Comparison of ENCODE assay signal across 9 mouse cellular contexts in genomic region chr7:101837154-101837605, GRCm38 (mm10). TPM values are rescaled to one million over a fixed set of nuclear protein-coding genes. Genes with fewer than 3 reads are reported as not detected.
A peak's percentile ranks its signal among the peaks of the same experiment; 100 is the strongest.
DNase-seq lines count a peak whose midpoint lies in the region; ATAC-seq and TF ChIP-seq lines count a peak whose summit lies in the region.
"Had no signal": no experiment of that assay in that cellular context is flagged by ENCODE, and none has a peak within 500 bp of the region (broad histone marks: within the 10 kb centered on the region; RNA-seq: fewer than 3 reads in every experiment).

No protein-coding gene starts in this region.

- H3K9me3 ChIP-seq in hindbrain, postnatal 0 days (ENCODE audit: low read length): no peaks in the 10 kb centered on the region
- H3K9me3 ChIP-seq in midbrain, embryonic 15.5 days: no peaks in the 10 kb centered on the region

- H3K4me2 ChIP-seq in hindbrain, postnatal 0 days (ENCODE audit: low read depth, low read length): peak overlapping the region; percentile 99
- H3K4me2 ChIP-seq in midbrain, embryonic 15.5 days: peak overlapping the region; percentile 100

- DNase-seq in embryo, embryonic 10 days (ENCODE audit: low spot score): peak; percentile 49
- no peak for DNase-seq in embryo, embryonic 11 days
- peak; percentile 14 for DNase-seq in thymus, postnatal 25 days
- DNase-seq in thymus, postnatal 0 days (ENCODE audit: low spot score): no peak
- no peak for DNase-seq in hindbrain, postnatal 0 days (ENCODE audit: low spot score)
- no peak for DNase-seq in ovary, postnatal 14 days (ENCODE audit: low spot score)
- DNase-seq in layer of hippocampus, postnatal 10 days (ENCODE audit: low spot score in 2 of 2): no peak

- H3K27ac ChIP-seq in hindbrain, postnatal 0 days: peak overlapping the region; percentile 89
- H3K27ac ChIP-seq in midbrain, embryonic 15.5 days: peak overlapping the region; percentile 69

- H3K36me3 ChIP-seq in hindbrain, postnatal 0 days (ENCODE audit: insufficient read depth, low read length): no peaks in the 10 kb centered on the region
- no peaks in the 10 kb centered on the region for H3K36me3 ChIP-seq in midbrain, embryonic 15.5 days (replicated peaks)

- H3K4me1 ChIP-seq in hindbrain, postnatal 0 days (ENCODE audit: insufficient read depth, low read length): no peaks in the 10 kb centered on the region
- H3K4me1 ChIP-seq in midbrain, embryonic 15.5 days: peaks cover 29% of the 10 kb centered on the region

- under 1% methylated on average over 20 of the region's 20 CpGs for WGBS in hindbrain, postnatal 0 days
- WGBS in midbrain, embryonic 15.5 days: under 1% methylated on average over 20 of the region's 20 CpGs

- peak; percentile 11; the same call in 1 of the 2 replicates for ATAC-seq in hindbrain, postnatal 0 days
- ATAC-seq in midbrain, embryonic 15.5 days (replicated peaks): no peak

- peak overlapping the region; percentile 67 for H3K4me3 ChIP-seq in hindbrain, postnatal 0 days (ENCODE audit: low read length)
- peak overlapping the region; percentile 63 for H3K4me3 ChIP-seq in midbrain, embryonic 15.5 days

- no peak for TF ChIP-seq CTCF in hindbrain, postnatal 0 days (IDR thresholded peaks at IDR 0.05; ENCODE audit: low read depth)

- no peaks in the 10 kb centered on the region; the same call in 1 of the 2 replicates for H3K27me3 ChIP-seq in hindbrain, postnatal 0 days (ENCODE audit: insufficient read depth, low read length)
- H3K27me3 ChIP-seq in midbrain, embryonic 15.5 days (replicated peaks): no peaks in the 10 kb centered on the region; the same call in 1 of the 2 replicates

- peak overlapping the region; percentile 70 for H3K9ac ChIP-seq in hindbrain, postnatal 0 days (replicated peaks; ENCODE audit: low read length)
- H3K9ac ChIP-seq in midbrain, embryonic 15.5 days: peak overlapping the region; percentile 59; the same call in 1 of the 2 replicates

RNA-seq across cellular contexts. Expression of gene Inppl1, which starts 0.8 kb away (rescaled TPM):
- 2.1 and 5.6 TPM in 2 replicates for polyA plus RNA-seq in thymus, postnatal 0 days (2015; fragmentation: Nextera tagmentation; extraction: Ambion mirVana)
- total RNA-seq in hindbrain, postnatal 0 days (2014; rRNA removed): 28.2 and 30.0 TPM in 2 replicates
- 10.3 and 14.3 TPM in 2 replicates for polyA plus RNA-seq in hindbrain, postnatal 0 days (2015; fragmentation: Nextera tagmentation; extraction: Ambion mirVana)
- polyA plus RNA-seq in midbrain, embryonic 15.5 days (2015; fragmentation: Nextera tagmentation; extraction: Ambion mirVana): 11.5 and 14.9 TPM in 2 replicates
- 10 to 100 TPM; 24.0 to 26.3 TPM for total RNA-seq in layer of hippocampus, postnatal 10 days (2021)

RNA-seq across cellular contexts. Expression of gene Phox2a, which starts 19.1 kb away (rescaled TPM):
- not detected in 2 replicates for polyA plus RNA-seq in thymus, postnatal 0 days (2015; fragmentation: Nextera tagmentation; extraction: Ambion mirVana)
- 3.7 and 4.5 TPM in 2 replicates for total RNA-seq in hindbrain, postnatal 0 days (2014; rRNA removed)
- 2.0 and 2.1 TPM in 2 replicates for polyA plus RNA-seq in hindbrain, postnatal 0 days (2015; fragmentation: Nextera tagmentation; extraction: Ambion mirVana)
- 0.10 and 0.55 TPM in 2 replicates for polyA plus RNA-seq in midbrain, embryonic 15.5 days (2015; fragmentation: Nextera tagmentation; extraction: Ambion mirVana)
- not detected for total RNA-seq in layer of hippocampus, postnatal 10 days (2021)
- total RNA-seq: left cerebral cortex, postnatal 25 days had no signal

RNA-seq across cellular contexts. Expression of gene Folr2, which starts 19.8 kb away (rescaled TPM):
- polyA plus RNA-seq in thymus, postnatal 0 days (2015; fragmentation: Nextera tagmentation; extraction: Ambion mirVana): 3.6 and 3.8 TPM in 2 replicates
- total RNA-seq in hindbrain, postnatal 0 days (2014; rRNA removed): 1.8 and 7.1 TPM in 2 replicates
- 2.2 and 2.3 TPM in 2 replicates for polyA plus RNA-seq in hindbrain, postnatal 0 days (2015; fragmentation: Nextera tagmentation; extraction: Ambion mirVana)
- polyA plus RNA-seq in midbrain, embryonic 15.5 days (2015; fragmentation: Nextera tagmentation; extraction: Ambion mirVana): 2.3 and 2.8 TPM in 2 replicates
- 1 to 10 TPM; 1.2 to 1.3 TPM for total RNA-seq in layer of hippocampus, postnatal 10 days (2021)

RNA-seq across cellular contexts. Expression of gene Anapc15, which starts 26.3 kb away (rescaled TPM):
- polyA plus RNA-seq in thymus, postnatal 0 days (2015; fragmentation: Nextera tagmentation; extraction: Ambion mirVana): 100 and 102 TPM in 2 replicates
- 49.3 and 59.8 TPM in 2 replicates for total RNA-seq in hindbrain, postnatal 0 days (2014; rRNA removed)
- 65.1 and 67.3 TPM in 2 replicates for polyA plus RNA-seq in hindbrain, postnatal 0 days (2015; fragmentation: Nextera tagmentation; extraction: Ambion mirVana)
- 76.9 and 78.1 TPM in 2 replicates for polyA plus RNA-seq in midbrain, embryonic 15.5 days (2015; fragmentation: Nextera tagmentation; extraction: Ambion mirVana)
- 10 to 100 TPM; 31.8 to 34.3 TPM for total RNA-seq in layer of hippocampus, postnatal 10 days (2021)

RNA-seq across cellular contexts. Expression of gene Folr1, which starts 33.4 kb away (rescaled TPM):
- 0.18 and 0.54 TPM in 2 replicates for polyA plus RNA-seq in thymus, postnatal 0 days (2015; fragmentation: Nextera tagmentation; extraction: Ambion mirVana)
- total RNA-seq in hindbrain, postnatal 0 days (2014; rRNA removed): 19.3 and 28.8 TPM in 2 replicates
- 78.5 and 93.8 TPM in 2 replicates for polyA plus RNA-seq in hindbrain, postnatal 0 days (2015; fragmentation: Nextera tagmentation; extraction: Ambion mirVana)
- 17.4 and 18.8 TPM in 2 replicates for polyA plus RNA-seq in midbrain, embryonic 15.5 days (2015; fragmentation: Nextera tagmentation; extraction: Ambion mirVana)
- total RNA-seq in layer of hippocampus, postnatal 10 days (2021): 10 to 100 TPM in 1 of 2 experiments, 1 to 10 TPM in 1; 1.3 to 17.2 TPM

Comparison
In these comparisons a context has a peak if more than half of its experiments do, and no peak if none do; other contexts are left out.
1. DNase-seq: peak in embryo, embryonic 10 days (single experiment) and thymus, postnatal 25 days (single experiment); none in embryo, embryonic 11 days (single experiment), thymus, postnatal 0 days (single experiment), hindbrain, postnatal 0 days (single experiment), ovary, postnatal 14 days (single experiment) and layer of hippocampus, postnatal 10 days (0 of 2).